Mouse (Mus musculus) frontal cortex, adult 2 months (tissue): ENCODE results near the gene Gfod1. TPM values are rescaled to one million over a fixed set of nuclear protein-coding genes. Genes with fewer than 3 reads are reported as not detected.

ENCODE experiments used
- DNase-seq, 2 experiments: peaks; one replicate each; pipeline ENCODE4 v3.0.0; 2022; ENCODE audit warnings: low spot score in 1 of 2; ENCODE audit errors: extremely low spot score in 1 of 2
- polyA plus RNA-seq: library from polyadenylated mRNA; depleted of rRNA; stranded (reverse); fragments of >200 nt; gene quantifications from 2 replicates; pipeline ENCODE4 v1.2.3, GENCODE M21; 2012

Gene Gfod1
- polyA plus RNA-seq, 1 experiment, result 27.0 TPM

- no peak for DNase-seq
Measured at GRCm38 (mm10) chr13:43235586-43235910, 68.4 kb downstream of the Gfod1 start.

GRCm38 (mm10) chr13:43234869-43235585 is 68.9 kb downstream of the Gfod1 start:
- DNase-seq, result no peak

GRCm38 (mm10) chr13:43233331-43233730 is 70.6 kb downstream of the Gfod1 start:
- no peak for DNase-seq

- DNase-seq, result no peak
Measured at GRCm38 (mm10) chr13:43231965-43232860, 71.8 kb downstream of the Gfod1 start.

GRCm38 (mm10) chr13:43230842-43231241 is 73.1 kb downstream of the Gfod1 start:
- no peak for DNase-seq

- DNase-seq, result peak; percentile 92 to 93
Measured at GRCm38 (mm10) chr13:43230238-43230637, 73.7 kb downstream of the Gfod1 start.

- no peak for DNase-seq
Measured at GRCm38 (mm10) chr13:43229767-43230166, 74.2 kb downstream of the Gfod1 start.

- DNase-seq, result no peak
Measured at GRCm38 (mm10) chr13:43228141-43228540, 75.8 kb downstream of the Gfod1 start.

GRCm38 (mm10) chr13:43226041-43226440 is 77.9 kb downstream of the Gfod1 start:
- DNase-seq, result no peak

- no peak for DNase-seq
Measured at GRCm38 (mm10) chr13:43225161-43225560, 78.8 kb downstream of the Gfod1 start.

GRCm38 (mm10) chr13:43222084-43222483 is 81.9 kb downstream of the Gfod1 start:
- DNase-seq, result no peak

- DNase-seq, result no peak
Measured at GRCm38 (mm10) chr13:43221290-43221689, 82.7 kb downstream of the Gfod1 start.

- DNase-seq, result no peak
Measured at GRCm38 (mm10) chr13:43220635-43221034, 83.3 kb downstream of the Gfod1 start.

GRCm38 (mm10) chr13:43218764-43219163 is 85.2 kb downstream of the Gfod1 start:
- no peak for DNase-seq

GRCm38 (mm10) chr13:43218284-43218683 is 85.7 kb downstream of the Gfod1 start:
- DNase-seq, result no peak

GRCm38 (mm10) chr13:43217686-43218085 is 86.3 kb downstream of the Gfod1 start:
- no peak for DNase-seq

- DNase-seq, result no peak
Measured at GRCm38 (mm10) chr13:43217059-43217458, 86.9 kb downstream of the Gfod1 start.

- no peak for DNase-seq
Measured at GRCm38 (mm10) chr13:43215994-43216706, 87.8 kb downstream of the Gfod1 start.

GRCm38 (mm10) chr13:43215144-43215993 is 88.6 kb downstream of the Gfod1 start:
- no peak for DNase-seq

- no peak for DNase-seq
Measured at GRCm38 (mm10) chr13:43212338-43212737, 91.6 kb downstream of the Gfod1 start.
